Mouse (Mus musculus) ES-E14 (cell line): ENCODE results near the gene Slfn1. TPM values are rescaled to one million over a fixed set of nuclear protein-coding genes. Genes with fewer than 3 reads are reported as not detected.

Source experiments
- DNase-seq: peaks from one replicate; pipeline ENCODE4 v3.0.0-alpha.2; 2013; ENCODE audit warnings: low read depth, low spot score
- H3K27ac ChIP-seq: 2 replicates; pipeline ENCODE4 v1.5.1; 2012; ENCODE audit warnings: low read depth, mild to moderate bottlenecking, low read length, moderate library complexity, mixed read lengths; ENCODE audit not compliant: poor library complexity, insufficient read depth, severe bottlenecking
- H3K36me3 ChIP-seq: 2 replicates; pipeline ENCODE4 v1.6.1; 2012; ENCODE audit warnings: mild to moderate bottlenecking, low read length, moderate library complexity, mixed read lengths; ENCODE audit not compliant: control insufficient read depth, poor library complexity, insufficient read depth, severe bottlenecking
- H3K4me1 ChIP-seq, 2 experiments: fragments of 150-350 bp in 1 of 2; sonication (generic) in 1 of 2; 2 replicates each; pipeline ENCODE4 v1.6.1; 2012; ENCODE audit warnings: low read length in 2 of 2, mild to moderate bottlenecking in 1 of 2, mixed read lengths in 1 of 2; ENCODE audit not compliant: control insufficient read depth in 2 of 2, insufficient read depth in 2 of 2, poor library complexity in 1 of 2
- H3K4me3 ChIP-seq, 2 experiments: fragments of 150-350 bp in 1 of 2; sonication (generic) in 1 of 2; 2 replicates each; pipeline ENCODE4 v1.5.1; 2012; ENCODE audit warnings: low read length in 2 of 2, low read depth in 1 of 2, mild to moderate bottlenecking in 1 of 2, mixed read lengths in 1 of 2; ENCODE audit not compliant: insufficient read depth in 1 of 2, poor library complexity in 1 of 2, severe bottlenecking in 1 of 2
- H3K9ac ChIP-seq: 2 replicates; pipeline ENCODE4 v1.6.1; 2012; ENCODE audit warnings: low read depth, mild to moderate bottlenecking, low read length, mixed read lengths; ENCODE audit not compliant: poor library complexity, insufficient read depth, severe bottlenecking
- H3K9me3 ChIP-seq: fragments of 150-350 bp; sonication (generic); 2 replicates; pipeline ENCODE4 v1.6.1; 2012; ENCODE audit warnings: low read depth, mild to moderate bottlenecking, low read length; ENCODE audit not compliant: control insufficient read depth, insufficient read depth
- CHD2 ChIP-seq: IDR thresholded peaks from 2 replicates; pipeline ENCODE4 v1.6.1; 2014; ENCODE audit warnings: mild to moderate bottlenecking, low read depth, low read length, inconsistent platforms
- HCFC1 ChIP-seq: IDR thresholded peaks from 2 replicates; pipeline ENCODE4 v1.6.1; 2012; ENCODE audit warnings: low read length, inconsistent platforms, borderline replicate concordance; ENCODE audit not compliant: insufficient read depth
- MAFK ChIP-seq: IDR thresholded peaks from 2 replicates; pipeline ENCODE4 v1.6.1; 2014; ENCODE audit warnings: mild to moderate bottlenecking, low read depth, low read length, inconsistent platforms; ENCODE audit not compliant: insufficient read depth
- ZC3H11A ChIP-seq: IDR thresholded peaks from 2 replicates; pipeline ENCODE4 v1.6.1; 2012; ENCODE audit warnings: low read depth, mild to moderate bottlenecking, inconsistent platforms, low read length, borderline replicate concordance
- ZNF384 ChIP-seq: IDR thresholded peaks from 2 replicates; pipeline ENCODE4 v1.6.1; 2012; ENCODE audit warnings: low read depth, low read length, inconsistent platforms
- in situ Hi-C, 2 experiments: fragments of 600-800 bp; cut with MboI; formaldehyde crosslinking; loops; one replicate each; pipeline ENCODE4 v1.15.1; 2025; ENCODE audit warnings: low sequenced_read_pairs in 2 of 2, inconsistent platforms in 1 of 2; ENCODE audit not compliant: unreplicated experiment in 2 of 2
- total RNA-seq: library from RNA; depleted of rRNA; stranded (reverse); fragments of 300-350 nt; gene quantifications from 2 replicates; pipeline ENCODE4 v1.2.3, GENCODE M21; 2012; rRNA removed

The Slfn1 gene
- not detected in 2 replicates for total RNA-seq

- H3K27ac ChIP-seq, result no peak within 1 kb of the TSS
- no peaks in the 10 kb centered on the region for H3K4me1 ChIP-seq
- H3K36me3 ChIP-seq, result no peaks in the 10 kb centered on the region
- DNase-seq, result no peak
- TF ChIP-seq HCFC1 (no peak), ZC3H11A (no peak), CHD2 (no peak), ZNF384 (no peak), MAFK (no peak)
- no peaks in the 10 kb centered on the region for H3K9me3 ChIP-seq
- H3K9ac ChIP-seq, result no peak within 1 kb of the TSS
- no peak within 1 kb of the TSS for H3K4me3 ChIP-seq
- in situ Hi-C loops, result loop anchor here in 1 of 2 experiments (25.0 kb wide), 1 partner anchor 96 kb away; no protein-coding TSS in a partner anchor
Observed at GRCm38 (mm10) chr11:83116597-83117227, at the start of gene Slfn1. Gene Slfn1 (plus strand): TSS chr11:83116849.

GRCm38 (mm10) chr11:83067982-83068694, 48.5 kb upstream of the Slfn1 start:
- TF ChIP-seq ZC3H11A (peak; percentile 74; the same call in 1 of the 2 replicates), ZNF384 (no peak), MAFK (no peak), CHD2 (no peak), HCFC1 (no peak)
- in situ Hi-C loops, result loop anchor here in 1 of 2 experiments (25.0 kb wide), 1 partner anchor 344 kb away; the partner anchor contains the start of gene Rasl10b
- DNase-seq, result peak; percentile 15
- no peak overlapping the region for H3K9ac ChIP-seq
- no peak overlapping the region for H3K4me3 ChIP-seq
- H3K9me3 ChIP-seq, result no peaks in the 10 kb centered on the region
- no peaks in the 10 kb centered on the region for H3K36me3 ChIP-seq
- H3K27ac ChIP-seq, result no peak overlapping the region
- H3K4me1 ChIP-seq, result no peaks in the 10 kb centered on the region

- TF ChIP-seq ZNF384 (no peak), HCFC1 (no peak), MAFK (no peak), ZC3H11A (no peak), CHD2 (no peak)
- no peak overlapping the region for H3K27ac ChIP-seq
Observed at GRCm38 (mm10) chr11:83070321-83070970, 46.2 kb upstream of the Slfn1 start.

GRCm38 (mm10) chr11:83077714-83078422, 38.8 kb upstream of the Slfn1 start:
- Histone ChIP-seq H3K9ac (no peak overlapping the region), H3K27ac (no peak overlapping the region), H3K4me3 (no peak overlapping the region), H3K9me3 (no peaks in the 10 kb centered on the region; the same call in 1 of the 2 replicates), H3K4me1 (no peaks in the 10 kb centered on the region), H3K36me3 (no peaks in the 10 kb centered on the region)
- no peak for DNase-seq
- in situ Hi-C loops, result no loop called here
- TF ChIP-seq ZNF384 (no peak), HCFC1 (no peak), ZC3H11A (no peak), CHD2 (no peak), MAFK (no peak)

More at GRCm38 (mm10) chr11:83070321-83070970, 46.2 kb upstream of the Slfn1 start:
- no peak overlapping the region for H3K4me3 ChIP-seq
- no peaks in the 10 kb centered on the region for H3K36me3 ChIP-seq
- no peaks in the 10 kb centered on the region for H3K4me1 ChIP-seq
- in situ Hi-C loops, result loop anchor here in 1 of 2 experiments (25.0 kb wide), 1 partner anchor 342 kb away; the partner anchor contains the start of gene Rasl10b
- H3K9ac ChIP-seq, result no peak overlapping the region
- no peak for DNase-seq
- no peaks in the 10 kb centered on the region for H3K9me3 ChIP-seq
